Mouse (Mus musculus): Measurements from ENCODE around the gene Eloa.
"Not testable (repeated sequence)": the region's sequence is repeated elsewhere in the genome, so short reads cannot be mapped to it uniquely, and the experiment has no call there.

DNA sequence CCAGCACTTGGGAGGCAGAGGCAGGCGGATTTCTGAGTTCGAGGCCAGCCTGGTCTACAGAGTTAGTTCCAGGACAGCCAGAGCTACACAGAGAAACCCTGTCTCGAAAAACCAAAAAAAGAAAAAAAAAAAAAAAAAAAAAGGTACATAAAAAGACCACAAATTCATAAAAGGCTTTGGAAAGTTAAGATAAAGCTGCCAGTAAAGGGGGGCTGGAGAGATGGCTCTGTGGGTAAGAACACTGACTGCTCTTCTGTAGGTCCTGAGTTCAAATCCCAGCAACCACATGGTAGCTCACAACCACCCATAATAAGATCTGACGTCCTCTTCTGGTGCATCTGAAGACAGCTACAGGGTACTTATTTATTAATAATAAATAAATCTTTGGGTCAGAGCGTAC lies 41.3 kb downstream of the Eloa start:
- TF ChIP-seq POLR2A, CTCF (IDR thresholded peaks at IDR 0.05; ENCODE audit: extremely low read depth, insufficient read depth, low read length): not testable (repeated sequence)
